Mouse (Mus musculus): ENCODE results near the gene Fam160a2. TPM values are rescaled to one million over a fixed set of nuclear protein-coding genes. Genes with fewer than 3 reads are reported as not detected.
"Not testable (repeated sequence)": the region's sequence is repeated elsewhere in the genome, so short reads cannot be mapped to it uniquely, and the experiment has no call there.

Gene Fam160a2
- polyA plus RNA-seq, 1 experiment from 2014 or later = 44.0 TPM

DNA sequence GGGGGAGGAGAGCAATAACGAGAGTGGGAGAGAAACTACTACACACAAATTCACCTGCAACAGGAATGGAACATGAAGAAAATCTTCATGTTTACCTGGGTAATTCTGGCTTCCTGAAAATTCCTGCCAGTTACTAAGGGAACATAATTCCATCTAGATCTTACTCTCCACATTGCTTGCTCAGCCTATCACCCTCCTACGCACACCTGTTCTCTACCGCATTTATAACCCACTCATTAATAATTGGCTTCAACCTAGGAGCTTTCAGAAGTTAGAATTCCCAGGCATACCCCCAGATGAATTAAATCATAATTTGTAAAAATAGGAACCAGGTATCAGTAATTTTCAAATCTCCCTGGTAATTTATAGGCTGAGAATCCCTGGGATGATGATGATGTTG is 25.9 kb downstream of the Fam160a2 start:
- Histone ChIP-seq H3K4me1 (ENCODE audit: control insufficient read depth, insufficient read depth, low read length) (no peaks in the 10 kb centered on the region), H3K9ac (replicated peaks; ENCODE audit: low read length) (no peak overlapping the region), H3K4me2 (ENCODE audit: low read length) (no peak overlapping the region), H3K9me3 (ENCODE audit: control insufficient read depth, low read length) (no peaks in the 10 kb centered on the region), H3K4me3 (replicated peaks; ENCODE audit: low read depth, low read length) (no peak overlapping the region), H3K27me3 (ENCODE audit: control insufficient read depth, insufficient read depth, low read length) (no peaks in the 10 kb centered on the region), H3K36me3 (ENCODE audit: control insufficient read depth, insufficient read depth, low read length) (peaks cover 34% of the 10 kb centered on the region), H3K27ac (replicated peaks; ENCODE audit: low read depth, low read length) (no peak overlapping the region)
- ATAC-seq (ENCODE audit: low FRiP score, low TSS enrichment) (no peak), DNase-seq (no peak)
- over 99% methylated on average over 3 of the region's 3 CpGs for WGBS

DNA sequence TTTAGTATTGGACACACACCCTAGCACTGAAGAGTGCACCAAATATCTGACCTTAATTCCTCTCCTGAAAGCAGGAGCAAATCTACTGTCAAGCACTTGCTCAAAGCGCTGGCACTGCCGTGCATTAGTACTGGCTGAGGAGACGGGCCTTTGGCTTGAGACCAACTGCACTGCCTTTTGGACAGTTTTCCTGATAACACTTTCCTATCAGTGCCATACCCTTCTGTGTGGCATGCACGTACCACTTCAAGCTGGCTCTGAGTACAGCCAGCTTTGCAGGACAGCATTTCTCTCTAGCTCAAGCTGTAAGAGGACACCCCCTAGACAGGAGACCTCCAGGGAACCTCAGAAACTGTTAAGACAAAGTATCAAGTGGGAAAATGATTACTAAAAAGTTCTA is 26.3 kb downstream of the Fam160a2 start:
- ATAC-seq (ENCODE audit: low FRiP score, low TSS enrichment) (no peak), DNase-seq (no peak)
- no peaks in the 10 kb centered on the region for H3K4me1 ChIP-seq (ENCODE audit: control insufficient read depth, insufficient read depth, low read length)
- no peak overlapping the region for H3K27ac ChIP-seq (replicated peaks; ENCODE audit: low read depth, low read length)
- peaks cover 29% of the 10 kb centered on the region for H3K36me3 ChIP-seq (ENCODE audit: control insufficient read depth, insufficient read depth, low read length)
- H3K4me2 ChIP-seq (ENCODE audit: low read length) = no peak overlapping the region
- no peaks in the 10 kb centered on the region for H3K27me3 ChIP-seq (ENCODE audit: control insufficient read depth, insufficient read depth, low read length)
- no peak overlapping the region for H3K9ac ChIP-seq (replicated peaks; ENCODE audit: low read length)
- no peak overlapping the region for H3K4me3 ChIP-seq (replicated peaks; ENCODE audit: low read depth, low read length)
- 97% methylated on average over 4 of the region's 4 CpGs for WGBS
- no peaks in the 10 kb centered on the region for H3K9me3 ChIP-seq (ENCODE audit: control insufficient read depth, low read length)

DNA sequence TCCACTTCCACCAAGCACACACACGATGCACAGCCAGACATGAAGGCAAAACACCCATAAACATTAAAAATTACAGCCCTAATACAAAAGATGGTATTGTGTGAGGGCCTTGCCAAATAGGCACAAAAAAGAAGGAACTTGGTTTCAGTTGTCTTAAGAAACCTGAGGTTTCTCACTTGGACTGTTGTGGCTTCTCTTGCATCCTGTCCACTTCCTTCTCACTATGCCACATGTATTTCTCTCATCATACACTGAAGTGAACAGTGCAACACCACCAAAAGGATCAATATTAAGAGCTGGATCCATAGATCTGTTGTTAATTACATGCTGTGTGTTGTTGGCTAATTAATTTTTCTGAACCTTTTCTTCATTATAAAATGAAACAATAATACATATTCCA is 26.9 kb downstream of the Fam160a2 start:
- H3K27ac ChIP-seq (replicated peaks; ENCODE audit: low read depth, low read length) = no peak overlapping the region
- no peaks in the 10 kb centered on the region for H3K9me3 ChIP-seq (ENCODE audit: control insufficient read depth, low read length)
- H3K4me3 ChIP-seq (replicated peaks; ENCODE audit: low read depth, low read length) = no peak overlapping the region
- H3K36me3 ChIP-seq (ENCODE audit: control insufficient read depth, insufficient read depth, low read length) = peaks cover 23% of the 10 kb centered on the region
- H3K4me1 ChIP-seq (ENCODE audit: control insufficient read depth, insufficient read depth, low read length) = no peaks in the 10 kb centered on the region
- ATAC-seq (ENCODE audit: low FRiP score, low TSS enrichment) (no peak), DNase-seq (no peak)
- H3K9ac ChIP-seq (replicated peaks; ENCODE audit: low read length) = no peak overlapping the region
- no peak overlapping the region for H3K4me2 ChIP-seq (ENCODE audit: low read length)
- 96% methylated on average over 1 of the region's 1 CpGs for WGBS
- no peaks in the 10 kb centered on the region for H3K27me3 ChIP-seq (ENCODE audit: control insufficient read depth, insufficient read depth, low read length)

DNA sequence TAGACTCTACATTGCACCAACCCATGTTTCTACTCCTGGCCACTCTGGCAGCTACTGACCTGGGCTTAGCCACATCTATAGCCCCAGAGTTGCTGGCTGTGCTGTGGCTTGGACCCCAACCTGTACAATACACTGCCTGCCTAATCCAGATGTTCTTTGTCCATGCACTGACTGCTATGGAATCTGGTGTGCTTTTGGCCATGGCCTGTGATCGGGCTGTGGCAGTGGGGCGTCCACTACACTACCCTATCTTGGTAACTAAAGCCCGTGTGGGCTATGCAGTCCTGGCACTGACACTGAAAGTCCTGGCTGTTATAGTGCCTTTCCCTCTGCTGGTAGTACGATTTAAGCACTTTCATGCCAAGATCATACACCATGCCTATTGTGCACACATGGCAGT is 31.3 kb downstream of the Fam160a2 start:
- Histone ChIP-seq H3K9ac (replicated peaks; ENCODE audit: low read length) (no peak overlapping the region), H3K4me1 (ENCODE audit: control insufficient read depth, insufficient read depth, low read length) (no peaks in the 10 kb centered on the region), H3K36me3 (ENCODE audit: control insufficient read depth, insufficient read depth, low read length) (peaks cover 6% of the 10 kb centered on the region), H3K27me3 (ENCODE audit: control insufficient read depth, insufficient read depth, low read length) (no peaks in the 10 kb centered on the region), H3K9me3 (ENCODE audit: control insufficient read depth, low read length) (no peaks in the 10 kb centered on the region), H3K4me2 (ENCODE audit: low read length) (no peak overlapping the region), H3K4me3 (replicated peaks; ENCODE audit: low read depth, low read length) (no peak overlapping the region), H3K27ac (replicated peaks; ENCODE audit: low read depth, low read length) (no peak overlapping the region)
- ATAC-seq (ENCODE audit: low FRiP score, low TSS enrichment) = peak; percentile 8; the same call in 1 of the 2 replicates
- 97% methylated on average over 4 of the region's 4 CpGs for WGBS
- DNase-seq = no peak

DNA sequence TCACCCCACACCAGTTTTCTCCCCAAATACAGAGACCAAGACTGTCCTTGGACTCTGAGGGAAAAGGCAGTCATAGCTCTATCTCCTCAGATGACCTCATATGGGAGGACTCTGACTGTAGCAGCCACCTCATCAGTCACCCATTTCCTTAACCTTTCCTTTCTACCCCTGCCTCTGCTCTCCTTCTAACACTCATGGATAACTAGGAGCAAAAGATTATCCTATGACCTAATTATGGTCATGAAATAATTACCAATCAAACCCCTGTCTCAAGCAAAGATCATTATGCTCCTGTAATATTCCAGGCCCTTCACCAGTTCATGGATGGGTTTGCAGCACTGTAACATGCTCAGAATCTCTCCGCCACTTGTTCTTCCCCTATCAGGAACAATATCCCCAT is 31.9 kb downstream of the Fam160a2 start, which contains the start of gene Olfr692:
Gene Olfr692 (plus strand): TSS at position 301 of the 400 bp plus-strand sequence.
- Histone ChIP-seq H3K4me3 (replicated peaks; ENCODE audit: low read depth, low read length) (no peak within 1 kb of the TSS), H3K36me3 (ENCODE audit: control insufficient read depth, insufficient read depth, low read length) (peaks cover 6% of the 10 kb centered on the region)
- 98% methylated on average over 1 of the region's 1 CpGs for WGBS

DNA sequence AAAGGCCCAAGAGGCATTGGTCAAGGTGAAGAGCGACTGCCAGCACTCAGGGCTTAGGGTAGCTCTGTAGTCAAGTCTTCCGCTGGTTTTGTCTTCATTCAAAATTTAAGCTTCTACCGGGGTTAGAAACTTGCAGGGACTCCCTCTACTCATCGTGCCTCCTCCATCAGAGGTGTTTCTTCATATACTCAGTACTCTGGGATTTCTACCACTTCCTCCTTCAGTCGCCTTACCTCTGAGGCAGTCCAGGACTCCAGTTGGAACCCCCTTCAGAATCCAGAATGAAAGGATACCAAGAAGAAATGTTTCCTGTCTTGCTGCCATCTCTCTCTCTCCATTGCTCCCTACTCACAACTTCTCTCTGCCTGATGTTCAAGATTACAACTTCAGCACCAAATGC is 32.6 kb downstream of the Fam160a2 start:
- H3K9me3 ChIP-seq (ENCODE audit: control insufficient read depth, low read length) = no peaks in the 10 kb centered on the region
- H3K4me3 ChIP-seq (replicated peaks; ENCODE audit: low read depth, low read length) = no peak overlapping the region
- no peak overlapping the region for H3K4me2 ChIP-seq (ENCODE audit: low read length)
- no peak overlapping the region for H3K9ac ChIP-seq (replicated peaks; ENCODE audit: low read length)
- no peaks in the 10 kb centered on the region for H3K4me1 ChIP-seq (ENCODE audit: control insufficient read depth, insufficient read depth, low read length)
- H3K27ac ChIP-seq (replicated peaks; ENCODE audit: low read depth, low read length) = no peak overlapping the region
- no peaks in the 10 kb centered on the region for H3K27me3 ChIP-seq (ENCODE audit: control insufficient read depth, insufficient read depth, low read length)
- ATAC-seq (ENCODE audit: low FRiP score, low TSS enrichment) (no peak), DNase-seq (no peak)
- H3K36me3 ChIP-seq (ENCODE audit: control insufficient read depth, insufficient read depth, low read length) = peaks cover 3% of the 10 kb centered on the region
- 86% methylated on average over 5 of the region's 5 CpGs for WGBS

More for the DNA sequence above, 31.9 kb downstream of the Fam160a2 start, which contains the start of gene Olfr692:
- Histone ChIP-seq H3K27me3 (ENCODE audit: control insufficient read depth, insufficient read depth, low read length) (no peaks in the 10 kb centered on the region), H3K9me3 (ENCODE audit: control insufficient read depth, low read length) (no peaks in the 10 kb centered on the region), H3K9ac (replicated peaks; ENCODE audit: low read length) (no peak within 1 kb of the TSS), H3K4me2 (ENCODE audit: low read length) (no peak within 1 kb of the TSS), H3K4me1 (ENCODE audit: control insufficient read depth, insufficient read depth, low read length) (no peaks in the 10 kb centered on the region), H3K27ac (replicated peaks; ENCODE audit: low read depth, low read length) (no peak within 1 kb of the TSS)
- no peak for DNase-seq
- no peak for ATAC-seq (ENCODE audit: low FRiP score, low TSS enrichment)

DNA sequence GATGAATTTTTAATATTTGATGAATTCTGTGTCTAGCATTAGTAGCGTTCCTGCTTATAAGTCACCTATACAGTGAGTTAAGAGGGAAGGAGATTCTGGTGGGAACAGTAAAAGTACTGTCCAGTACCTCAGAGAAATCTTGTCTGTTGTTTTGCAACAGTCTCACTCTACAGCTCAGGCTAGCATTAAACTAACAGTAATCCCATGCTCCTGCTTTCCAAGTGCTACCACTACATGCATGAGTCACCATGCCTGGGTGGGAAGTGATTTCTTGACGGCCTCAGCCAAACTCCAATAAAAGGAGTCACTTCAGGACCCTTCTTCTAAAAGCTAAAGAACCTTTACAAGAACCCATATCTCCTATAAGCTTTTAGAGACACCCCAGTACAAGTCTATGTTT is 38.1 kb downstream of the Fam160a2 start:
- 90% methylated on average over 2 of the region's 2 CpGs for WGBS
- H3K36me3 ChIP-seq (ENCODE audit: control insufficient read depth, insufficient read depth, low read length) = no peaks in the 10 kb centered on the region

DNA sequence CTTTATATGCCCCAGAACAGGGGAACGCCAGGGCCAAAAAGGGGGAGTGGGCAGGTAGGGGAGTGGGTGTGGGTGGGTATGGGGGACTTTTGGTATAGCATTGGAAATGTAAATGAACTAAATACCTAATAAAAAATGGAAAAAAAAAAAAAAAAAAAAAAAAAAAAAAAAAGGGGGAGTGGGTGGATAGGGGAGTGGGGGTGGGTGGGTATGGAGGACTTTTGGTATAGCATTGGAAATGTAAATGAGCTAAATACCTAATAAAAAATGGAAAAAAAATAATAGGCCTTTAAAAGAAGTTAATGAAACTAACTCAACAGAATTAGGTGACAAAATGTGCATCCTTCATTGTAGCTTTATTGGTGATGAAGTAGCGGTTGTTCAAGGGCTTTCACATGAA is 43.4 kb downstream of the Fam160a2 start:
- WGBS = 96% methylated on average over 1 of the region's 2 CpGs
- DNase-seq; H3K4me3 ChIP-seq (replicated peaks; ENCODE audit: low read depth, low read length); H3K27ac ChIP-seq (replicated peaks; ENCODE audit: low read depth, low read length); H3K9me3 ChIP-seq (ENCODE audit: control insufficient read depth, low read length); H3K4me1 ChIP-seq (ENCODE audit: control insufficient read depth, insufficient read depth, low read length); H3K4me2 ChIP-seq (ENCODE audit: low read length); H3K36me3 ChIP-seq (ENCODE audit: control insufficient read depth, insufficient read depth, low read length); H3K27me3 ChIP-seq (ENCODE audit: control insufficient read depth, insufficient read depth, low read length); H3K9ac ChIP-seq (replicated peaks; ENCODE audit: low read length): not testable (repeated sequence)
- ATAC-seq (ENCODE audit: low FRiP score, low TSS enrichment) = peak; percentile 90

More for the DNA sequence above, 38.1 kb downstream of the Fam160a2 start:
- no peaks in the 10 kb centered on the region for H3K9me3 ChIP-seq (ENCODE audit: control insufficient read depth, low read length)
- no peak for ATAC-seq (ENCODE audit: low FRiP score, low TSS enrichment)
- no peaks in the 10 kb centered on the region for H3K4me1 ChIP-seq (ENCODE audit: control insufficient read depth, insufficient read depth, low read length)
- no peaks in the 10 kb centered on the region for H3K27me3 ChIP-seq (ENCODE audit: control insufficient read depth, insufficient read depth, low read length)
- no peak for DNase-seq
- H3K4me2 ChIP-seq (ENCODE audit: low read length) = no peak overlapping the region
- no peak overlapping the region for H3K9ac ChIP-seq (replicated peaks; ENCODE audit: low read length)
- no peak overlapping the region for H3K27ac ChIP-seq (replicated peaks; ENCODE audit: low read depth, low read length)
- H3K4me3 ChIP-seq (replicated peaks; ENCODE audit: low read depth, low read length) = no peak overlapping the region

DNA sequence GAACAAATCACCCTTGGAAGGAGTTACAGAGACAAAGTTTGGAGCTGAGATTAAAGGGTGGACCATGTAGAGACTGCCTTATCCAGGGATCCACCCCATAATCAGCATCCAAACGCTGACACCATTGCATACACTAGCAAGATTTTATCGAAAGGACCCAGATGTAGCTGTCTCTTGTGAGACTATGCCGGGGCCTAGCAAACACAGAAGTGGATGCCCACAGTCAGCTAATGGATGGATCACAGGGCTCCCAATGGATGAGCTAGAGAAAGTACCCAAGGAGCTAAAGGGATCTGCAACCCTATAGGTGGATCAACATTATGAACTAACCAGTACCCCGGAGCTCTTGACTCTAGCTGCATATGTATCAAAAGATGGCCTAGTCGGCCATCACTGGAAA is 43.8 kb downstream of the Fam160a2 start:
- not testable (repeated sequence) for H3K27me3 ChIP-seq (ENCODE audit: control insufficient read depth, insufficient read depth, low read length); H3K4me1 ChIP-seq (ENCODE audit: control insufficient read depth, insufficient read depth, low read length); H3K9ac ChIP-seq (replicated peaks; ENCODE audit: low read length); H3K36me3 ChIP-seq (ENCODE audit: control insufficient read depth, insufficient read depth, low read length); H3K27ac ChIP-seq (replicated peaks; ENCODE audit: low read depth, low read length); DNase-seq; H3K4me2 ChIP-seq (ENCODE audit: low read length); H3K4me3 ChIP-seq (replicated peaks; ENCODE audit: low read depth, low read length); H3K9me3 ChIP-seq (ENCODE audit: control insufficient read depth, low read length)
- whole genome bisulfite sequencing = no CpG with 5 or more reads among the region's 5 CpGs
- ATAC-seq (ENCODE audit: low FRiP score, low TSS enrichment) = peak; percentile 60; the same call in 1 of the 2 replicates
